26 mouse cellular contexts compared by ENCODE assay signal in genomic region chr7:45253806-45254205, GRCm38 (mm10). TPM values are rescaled to one million over a fixed set of nuclear protein-coding genes. Genes with fewer than 3 reads are reported as not detected.
DNase-seq lines count a peak whose midpoint lies in the region; ATAC-seq lines count a peak whose summit lies in the region.
"Had no signal": no experiment of that assay in that cellular context is flagged by ENCODE, and none has a peak within 500 bp of the region (broad histone marks: within the 10 kb centered on the region; RNA-seq: fewer than 3 reads in every experiment).

No protein-coding gene starts in this region.

- H3K27ac ChIP-seq in forebrain, embryonic 11.5 days (ENCODE audit: low read depth, low read length), result no peak overlapping the region
- H3K27ac ChIP-seq in forebrain, embryonic 16.5 days (ENCODE audit: low read length), result no peak overlapping the region
- H3K27ac ChIP-seq in heart, embryonic 10.5 days, result no peak overlapping the region
- H3K27ac ChIP-seq in limb, embryonic 10.5 days, result no peak overlapping the region
- H3K27ac ChIP-seq: embryonic facial prominence, embryonic 10.5 days; embryonic facial prominence, embryonic 12.5 days; forebrain, embryonic 12.5 days had no signal

- no peaks in the 10 kb centered on the region for H3K27me3 ChIP-seq in forebrain, embryonic 11.5 days (ENCODE audit: control insufficient read depth, insufficient read depth, low read length)
- no peaks in the 10 kb centered on the region for H3K27me3 ChIP-seq in forebrain, embryonic 16.5 days (replicated peaks; ENCODE audit: control insufficient read depth, insufficient read depth, low read length)
- H3K27me3 ChIP-seq in heart, embryonic 10.5 days (ENCODE audit: insufficient read depth, poor library complexity, severe bottlenecking), result no peaks in the 10 kb centered on the region
- 0 out of 2 replicates have a peak, but pooled peaks cover 7% of the 10 kb centered on the region for H3K27me3 ChIP-seq in limb, embryonic 10.5 days (ENCODE audit: low read depth, poor library complexity, severe bottlenecking)
- H3K27me3 ChIP-seq: CH12.LX; embryonic facial prominence, embryonic 12.5 days; Patski had no signal

- H3K36me3 ChIP-seq in forebrain, embryonic 11.5 days (ENCODE audit: control insufficient read depth, insufficient read depth, low read length), result no peaks in the 10 kb centered on the region
- no peaks in the 10 kb centered on the region for H3K36me3 ChIP-seq in forebrain, embryonic 16.5 days (ENCODE audit: control insufficient read depth, insufficient read depth)
- H3K36me3 ChIP-seq in heart, embryonic 10.5 days, result no peaks in the 10 kb centered on the region
- no peaks in the 10 kb centered on the region for H3K36me3 ChIP-seq in limb, embryonic 10.5 days
- H3K36me3 ChIP-seq: embryonic facial prominence, embryonic 10.5 days; embryonic facial prominence, embryonic 12.5 days; forebrain, embryonic 12.5 days; G1E had no signal

- peak; percentile 39 for DNase-seq in forebrain, embryonic 11.5 days (ENCODE audit: low spot score)
- peak; percentile 59 for DNase-seq in heart, embryonic 10.5 days (ENCODE audit: low spot score)
- DNase-seq in heart, adult 18-20 months, result no peak
- peak; percentile 20 for DNase-seq in limb, embryonic 10.5 days (ENCODE audit: low spot score)
- DNase-seq: adrenal gland, adult 8-10 months; adrenal gland, postnatal 14 days; adrenal gland, postnatal 36 days; B cell, adult 2 months; cerebellum, adult 11-12 months; cerebellum, adult 2 months; cerebellum, adult 9-10 months; cerebellum, postnatal 10 days; cerebellum, postnatal 25 days; forebrain, postnatal 0 days had no signal

- H3K9ac ChIP-seq in forebrain, embryonic 11.5 days (ENCODE audit: low read length), result no peak overlapping the region
- H3K9ac ChIP-seq in forebrain, embryonic 16.5 days (replicated peaks; ENCODE audit: low read depth, low read length), result no peak overlapping the region
- H3K9ac ChIP-seq: embryonic facial prominence, embryonic 12.5 days; forebrain, embryonic 12.5 days; forebrain, postnatal 0 days had no signal

- H3K4me1 ChIP-seq in forebrain, embryonic 11.5 days (replicated peaks; ENCODE audit: control insufficient read depth, insufficient read depth, low read length), result no peaks in the 10 kb centered on the region
- H3K4me1 ChIP-seq in forebrain, embryonic 16.5 days (replicated peaks; ENCODE audit: control insufficient read depth, insufficient read depth, low read length), result no peaks in the 10 kb centered on the region
- H3K4me1 ChIP-seq in heart, embryonic 10.5 days, result peaks cover 8% of the 10 kb centered on the region; the same call in 1 of the 2 replicates
- H3K4me1 ChIP-seq in limb, embryonic 10.5 days, result peaks cover 5% of the 10 kb centered on the region; the same call in 1 of the 2 replicates
- H3K4me1 ChIP-seq: embryonic facial prominence, embryonic 12.5 days; forebrain, embryonic 12.5 days had no signal

- ATAC-seq in forebrain, embryonic 11.5 days (replicated peaks; ENCODE audit: low FRiP score), result no peak
- no peak for ATAC-seq in forebrain, embryonic 16.5 days
- ATAC-seq: activated CD4-positive, CD25-positive, alpha-beta regulatory T cell, adult 4 months; CD4-positive, CD25-positive, alpha-beta regulatory T cell, adult 4 months; forebrain, embryonic 14.5 days; forebrain, postnatal 0 days; Patski had no signal

- H3K4me3 ChIP-seq in forebrain, embryonic 11.5 days (ENCODE audit: low read depth, low read length), result no peak overlapping the region
- no peak overlapping the region for H3K4me3 ChIP-seq in forebrain, embryonic 16.5 days (replicated peaks; ENCODE audit: low read length)
- H3K4me3 ChIP-seq in heart, embryonic 10.5 days, result no peak overlapping the region
- no peak overlapping the region for H3K4me3 ChIP-seq in limb, embryonic 10.5 days
- H3K4me3 ChIP-seq: embryonic facial prominence, embryonic 10.5 days; embryonic facial prominence, embryonic 12.5 days; forebrain, embryonic 12.5 days had no signal

- H3K9me3 ChIP-seq in forebrain, embryonic 11.5 days (ENCODE audit: control insufficient read depth, low read length), result no peaks in the 10 kb centered on the region
- no peaks in the 10 kb centered on the region for H3K9me3 ChIP-seq in forebrain, embryonic 16.5 days (ENCODE audit: control insufficient read depth, low read length)
- no peaks in the 10 kb centered on the region for H3K9me3 ChIP-seq in heart, embryonic 10.5 days
- H3K9me3 ChIP-seq in limb, embryonic 10.5 days (replicated peaks), result no peaks in the 10 kb centered on the region
- H3K9me3 ChIP-seq: embryonic facial prominence, embryonic 10.5 days; embryonic facial prominence, embryonic 12.5 days; forebrain, embryonic 12.5 days; G1E had no signal

- WGBS in forebrain, embryonic 11.5 days, result 93% methylated on average over 8 of the region's 8 CpGs
- 92% methylated on average over 8 of the region's 8 CpGs for WGBS in forebrain, embryonic 16.5 days
- 88% methylated on average over 8 of the region's 8 CpGs for WGBS in heart, embryonic 10.5 days
- 92% methylated on average over 8 of the region's 8 CpGs for WGBS in limb, embryonic 10.5 days

- no peak overlapping the region for H3K4me2 ChIP-seq in forebrain, embryonic 11.5 days (ENCODE audit: low read depth, low read length, severe bottlenecking)
- H3K4me2 ChIP-seq in forebrain, embryonic 16.5 days (ENCODE audit: low read length), result no peak overlapping the region
- H3K4me2 ChIP-seq: embryonic facial prominence, embryonic 12.5 days; forebrain, embryonic 12.5 days had no signal

RNA-seq across cellular contexts. Expression of gene Slc6a16, which starts 12.9 kb away (rescaled TPM):
- 0.36 TPM in 1 of 2 replicates, not detected in the other for polyA plus RNA-seq in forebrain, embryonic 11.5 days (2014; fragmentation: Nextera tagmentation; extraction: Ambion mirVana)
- 0.30 and 0.47 TPM in 2 replicates for polyA plus RNA-seq in forebrain, embryonic 16.5 days (2015; fragmentation: Nextera tagmentation; extraction: Ambion mirVana)
- polyA plus RNA-seq in heart, embryonic 10.5 days (2016; fragmentation: Nextera tagmentation; extraction: Ambion mirVana), result 0.50 and 0.83 TPM in 2 replicates
- total RNA-seq in heart, adult 18-20 months (2021), result not detected
- polyA plus RNA-seq in limb, embryonic 10.5 days (2016; fragmentation: Nextera tagmentation; extraction: Ambion mirVana), result 0.24 and 0.49 TPM in 2 replicates
- total RNA-seq: adrenal gland, adult 18-20 months; adrenal gland, postnatal 14 days; adrenal gland, postnatal 36 days had no signal
- polyA plus RNA-seq: activated CD4-positive, CD25-positive, alpha-beta regulatory T cell, adult 4 months; CD4-positive, CD25-positive, alpha-beta regulatory T cell, adult 4 months; G1E; Patski had no signal

RNA-seq across cellular contexts. Expression of gene Cd37, which starts 14.9 kb away (rescaled TPM):
- 0.60 and 1.1 TPM in 2 replicates for polyA plus RNA-seq in forebrain, embryonic 11.5 days (2014; fragmentation: Nextera tagmentation; extraction: Ambion mirVana)
- polyA plus RNA-seq in forebrain, embryonic 16.5 days (2015; fragmentation: Nextera tagmentation; extraction: Ambion mirVana), result 1.5 and 1.6 TPM in 2 replicates
- polyA plus RNA-seq in heart, embryonic 10.5 days (2016; fragmentation: Nextera tagmentation; extraction: Ambion mirVana), result 1.5 and 2.3 TPM in 2 replicates
- 10 to 100 TPM in 1 of 2 experiments, 1 to 10 TPM in 1; 2.6 to 12.8 TPM for total RNA-seq in heart, adult 18-20 months (2021)
- polyA plus RNA-seq in limb, embryonic 10.5 days (2016; fragmentation: Nextera tagmentation; extraction: Ambion mirVana), result 1.1 and 1.2 TPM in 2 replicates

RNA-seq across cellular contexts. Expression of gene Slc6a21, which starts 23.5 kb away (rescaled TPM):
- polyA plus RNA-seq in forebrain, embryonic 11.5 days (2014; fragmentation: Nextera tagmentation; extraction: Ambion mirVana), result not detected in 2 replicates
- not detected in 2 replicates for polyA plus RNA-seq in forebrain, embryonic 16.5 days (2015; fragmentation: Nextera tagmentation; extraction: Ambion mirVana)
- not detected in 2 replicates for polyA plus RNA-seq in heart, embryonic 10.5 days (2016; fragmentation: Nextera tagmentation; extraction: Ambion mirVana)
- not detected for total RNA-seq in heart, adult 18-20 months (2021)
- polyA plus RNA-seq in limb, embryonic 10.5 days (2016; fragmentation: Nextera tagmentation; extraction: Ambion mirVana), result not detected in 2 replicates
- total RNA-seq: adrenal gland, postnatal 14 days; CH12.LX; forebrain, postnatal 0 days had no signal
- polyA plus RNA-seq: activated CD4-positive, CD25-positive, alpha-beta regulatory T cell, adult 4 months; CD4-positive, CD25-positive, alpha-beta regulatory T cell, adult 4 months; cerebellum, adult 2 months; embryonic facial prominence, embryonic 10.5 days; embryonic facial prominence, embryonic 12.5 days; embryonic facial prominence, embryonic 14.5 days; forebrain, embryonic 12.5 days; forebrain, embryonic 14.5 days; forebrain, postnatal 0 days; G1E; Patski had no signal

RNA-seq across cellular contexts. Expression of gene Tead2, which starts 38.3 kb away (rescaled TPM):
- polyA plus RNA-seq in forebrain, embryonic 11.5 days (2014; fragmentation: Nextera tagmentation; extraction: Ambion mirVana), result 297 and 318 TPM in 2 replicates
- 73.1 and 79.5 TPM in 2 replicates for polyA plus RNA-seq in forebrain, embryonic 16.5 days (2015; fragmentation: Nextera tagmentation; extraction: Ambion mirVana)
- polyA plus RNA-seq in heart, embryonic 10.5 days (2016; fragmentation: Nextera tagmentation; extraction: Ambion mirVana), result 161 and 210 TPM in 2 replicates
- total RNA-seq in heart, adult 18-20 months (2021), result 1 to 10 TPM; 6.4 to 7.7 TPM
- 435 and 481 TPM in 2 replicates for polyA plus RNA-seq in limb, embryonic 10.5 days (2016; fragmentation: Nextera tagmentation; extraction: Ambion mirVana)
- polyA plus RNA-seq: G1E had no signal

RNA-seq across cellular contexts. Expression of gene Dkkl1, which starts 41.9 kb away (rescaled TPM):
- polyA plus RNA-seq in forebrain, embryonic 11.5 days (2014; fragmentation: Nextera tagmentation; extraction: Ambion mirVana), result 0.48 TPM in 1 of 2 replicates, not detected in the other
- 1.1 and 2.2 TPM in 2 replicates for polyA plus RNA-seq in forebrain, embryonic 16.5 days (2015; fragmentation: Nextera tagmentation; extraction: Ambion mirVana)
- 1.2 and 1.9 TPM in 2 replicates for polyA plus RNA-seq in heart, embryonic 10.5 days (2016; fragmentation: Nextera tagmentation; extraction: Ambion mirVana)
- total RNA-seq in heart, adult 18-20 months (2021), result not detected
- polyA plus RNA-seq in limb, embryonic 10.5 days (2016; fragmentation: Nextera tagmentation; extraction: Ambion mirVana), result 0.21 and 0.41 TPM in 2 replicates
- total RNA-seq: adrenal gland, adult 18-20 months; adrenal gland, adult 8-10 months; adrenal gland, postnatal 14 days; adrenal gland, postnatal 36 days had no signal
- polyA plus RNA-seq: G1E, Patski had no signal

Comparison
In these comparisons a context has a peak if more than half of its experiments do, and no peak if none do; other contexts are left out.
1. DNase-seq: peak in forebrain, embryonic 11.5 days (single experiment), heart, embryonic 10.5 days (single experiment) and limb, embryonic 10.5 days (single experiment); none in heart, adult 18-20 months (0 of 2).